Mouse (Mus musculus): Measurements from ENCODE around the gene Ch25h. TPM values are rescaled to one million over a fixed set of nuclear protein-coding genes. Genes with fewer than 3 reads are reported as not detected.

Gene Ch25h
- polyA plus RNA-seq, 1 experiment = 22.9 TPM

GRCm38 (mm10) chr19:34517197-34517596 is 42.2 kb upstream of the Ch25h start:
- peaks cover 8% of the 10 kb centered on the region; the same call in 1 of the 2 replicates for H3K4me1 ChIP-seq (ENCODE audit: control insufficient read depth, insufficient read depth, low read length)
- TF ChIP-seq POLR2A (IDR thresholded peaks at IDR 0.05; ENCODE audit: borderline replicate concordance, extremely low read depth, low read depth, low read length) (no peak), CTCF (IDR thresholded peaks at IDR 0.05; ENCODE audit: insufficient read depth, low read length) (no peak)
- no peak overlapping the region for H3K4me3 ChIP-seq (replicated peaks; ENCODE audit: extremely low read depth, low read depth, low read length)
- no peak for DNase-seq
- WGBS = 51% methylated on average over 3 of the region's 3 CpGs

- 53% methylated on average over 2 of the region's 2 CpGs for WGBS
- DNase-seq = no peak
- Histone ChIP-seq H3K4me3 (replicated peaks; ENCODE audit: extremely low read depth, low read depth, low read length) (no peak overlapping the region), H3K4me1 (ENCODE audit: control insufficient read depth, insufficient read depth, low read length) (peaks cover 5% of the 10 kb centered on the region; the same call in 1 of the 2 replicates)
- TF ChIP-seq POLR2A (IDR thresholded peaks at IDR 0.05; ENCODE audit: borderline replicate concordance, extremely low read depth, low read depth, low read length) = no peak
- TF ChIP-seq CTCF (IDR thresholded peaks at IDR 0.05; ENCODE audit: insufficient read depth, low read length) = no peak
These were observed 41.4 kb upstream of the Ch25h start for GRCm38 (mm10) chr19:34516346-34516745.

- Histone ChIP-seq H3K4me1 (ENCODE audit: control insufficient read depth, insufficient read depth, low read length) (peaks cover 7% of the 10 kb centered on the region), H3K4me3 (replicated peaks; ENCODE audit: extremely low read depth, low read depth, low read length) (no peak overlapping the region)
- TF ChIP-seq POLR2A (IDR thresholded peaks at IDR 0.05; ENCODE audit: borderline replicate concordance, extremely low read depth, low read depth, low read length) = no peak
- no peak for TF ChIP-seq CTCF (IDR thresholded peaks at IDR 0.05; ENCODE audit: insufficient read depth, low read length)
- 69% methylated on average over 3 of the region's 3 CpGs for WGBS
- no peak for DNase-seq
These were observed 40.7 kb upstream of the Ch25h start for GRCm38 (mm10) chr19:34515681-34516080.

- H3K4me3 ChIP-seq (replicated peaks; ENCODE audit: extremely low read depth, low read depth, low read length) = no peak overlapping the region
- no peak for TF ChIP-seq CTCF (IDR thresholded peaks at IDR 0.05; ENCODE audit: insufficient read depth, low read length)
- no peak for TF ChIP-seq POLR2A (IDR thresholded peaks at IDR 0.05; ENCODE audit: borderline replicate concordance, extremely low read depth, low read depth, low read length)
- peaks cover 2% of the 10 kb centered on the region; the same call in 1 of the 2 replicates for H3K4me1 ChIP-seq (ENCODE audit: control insufficient read depth, insufficient read depth, low read length)
- WGBS = 70% methylated on average over 8 of the region's 8 CpGs
- DNase-seq = no peak
These were observed 36.6 kb upstream of the Ch25h start for GRCm38 (mm10) chr19:34511528-34511927.

- DNase-seq = no peak
- no peak overlapping the region for H3K4me3 ChIP-seq (replicated peaks; ENCODE audit: extremely low read depth, low read depth, low read length)
- WGBS = 63% methylated on average over 5 of the region's 5 CpGs
- H3K4me1 ChIP-seq (ENCODE audit: control insufficient read depth, insufficient read depth, low read length) = peaks cover 2% of the 10 kb centered on the region; the same call in 1 of the 2 replicates
- no peak for TF ChIP-seq CTCF (IDR thresholded peaks at IDR 0.05; ENCODE audit: insufficient read depth, low read length)
- no peak for TF ChIP-seq POLR2A (IDR thresholded peaks at IDR 0.05; ENCODE audit: borderline replicate concordance, extremely low read depth, low read depth, low read length)
These were observed 35.8 kb upstream of the Ch25h start for GRCm38 (mm10) chr19:34510717-34511116.

- WGBS = 56% methylated on average over 12 of the region's 12 CpGs
- peaks cover 2% of the 10 kb centered on the region; the same call in 1 of the 2 replicates for H3K4me1 ChIP-seq (ENCODE audit: control insufficient read depth, insufficient read depth, low read length)
- DNase-seq = no peak
- TF ChIP-seq CTCF (IDR thresholded peaks at IDR 0.05; ENCODE audit: insufficient read depth, low read length) (no peak), POLR2A (IDR thresholded peaks at IDR 0.05; ENCODE audit: borderline replicate concordance, extremely low read depth, low read depth, low read length) (no peak)
- H3K4me3 ChIP-seq (replicated peaks; ENCODE audit: extremely low read depth, low read depth, low read length) = no peak overlapping the region
These were observed 30.3 kb upstream of the Ch25h start for GRCm38 (mm10) chr19:34505161-34505721.

GRCm38 (mm10) chr19:34500763-34501162 is 25.8 kb upstream of the Ch25h start:
- Histone ChIP-seq H3K4me1 (ENCODE audit: control insufficient read depth, insufficient read depth, low read length) (peaks cover 2% of the 10 kb centered on the region; the same call in 1 of the 2 replicates), H3K4me3 (replicated peaks; ENCODE audit: extremely low read depth, low read depth, low read length) (no peak overlapping the region)
- TF ChIP-seq POLR2A (IDR thresholded peaks at IDR 0.05; ENCODE audit: borderline replicate concordance, extremely low read depth, low read depth, low read length) (no peak), CTCF (IDR thresholded peaks at IDR 0.05; ENCODE audit: insufficient read depth, low read length) (peak; percentile 58)
- peak; percentile 41 for DNase-seq
- WGBS = 40% methylated on average over 4 of the region's 4 CpGs

- no peak for DNase-seq
- no peak overlapping the region for H3K4me3 ChIP-seq (replicated peaks; ENCODE audit: extremely low read depth, low read depth, low read length)
- no peak for TF ChIP-seq CTCF (IDR thresholded peaks at IDR 0.05; ENCODE audit: insufficient read depth, low read length)
- no peak for TF ChIP-seq POLR2A (IDR thresholded peaks at IDR 0.05; ENCODE audit: borderline replicate concordance, extremely low read depth, low read depth, low read length)
- no peaks in the 10 kb centered on the region for H3K4me1 ChIP-seq (ENCODE audit: control insufficient read depth, insufficient read depth, low read length)
- WGBS = 65% methylated on average over 1 of the region's 1 CpGs
These were observed 21.4 kb upstream of the Ch25h start for GRCm38 (mm10) chr19:34496353-34496752.

GRCm38 (mm10) chr19:34493859-34494258 is 18.9 kb upstream of the Ch25h start:
- H3K4me3 ChIP-seq (replicated peaks; ENCODE audit: extremely low read depth, low read depth, low read length) = no peak overlapping the region
- no peak for DNase-seq
- no peak for TF ChIP-seq CTCF (IDR thresholded peaks at IDR 0.05; ENCODE audit: insufficient read depth, low read length)
- TF ChIP-seq POLR2A (IDR thresholded peaks at IDR 0.05; ENCODE audit: borderline replicate concordance, extremely low read depth, low read depth, low read length) = no peak
- no peaks in the 10 kb centered on the region for H3K4me1 ChIP-seq (ENCODE audit: control insufficient read depth, insufficient read depth, low read length)
- 87% methylated on average over 4 of the region's 4 CpGs for WGBS

- no peaks in the 10 kb centered on the region for H3K4me1 ChIP-seq (ENCODE audit: control insufficient read depth, insufficient read depth, low read length)
- WGBS = 7% methylated on average over 4 of the region's 4 CpGs
- no peak overlapping the region for H3K4me3 ChIP-seq (replicated peaks; ENCODE audit: extremely low read depth, low read depth, low read length)
- peak; percentile 33 for DNase-seq
- TF ChIP-seq CTCF (IDR thresholded peaks at IDR 0.05; ENCODE audit: insufficient read depth, low read length) (0 out of 2 replicates have a peak, but pooled peaks have one; percentile 29), POLR2A (IDR thresholded peaks at IDR 0.05; ENCODE audit: borderline replicate concordance, extremely low read depth, low read depth, low read length) (no peak)
These were observed 8.6 kb upstream of the Ch25h start for GRCm38 (mm10) chr19:34483547-34483946.
